Mouse (Mus musculus): ENCODE measurements around the gene Arrb2.
"Not testable (repeated sequence)": the region's sequence is repeated elsewhere in the genome, so short reads cannot be mapped to it uniquely, and the experiment has no call there.

The Arrb2 gene

DNA sequence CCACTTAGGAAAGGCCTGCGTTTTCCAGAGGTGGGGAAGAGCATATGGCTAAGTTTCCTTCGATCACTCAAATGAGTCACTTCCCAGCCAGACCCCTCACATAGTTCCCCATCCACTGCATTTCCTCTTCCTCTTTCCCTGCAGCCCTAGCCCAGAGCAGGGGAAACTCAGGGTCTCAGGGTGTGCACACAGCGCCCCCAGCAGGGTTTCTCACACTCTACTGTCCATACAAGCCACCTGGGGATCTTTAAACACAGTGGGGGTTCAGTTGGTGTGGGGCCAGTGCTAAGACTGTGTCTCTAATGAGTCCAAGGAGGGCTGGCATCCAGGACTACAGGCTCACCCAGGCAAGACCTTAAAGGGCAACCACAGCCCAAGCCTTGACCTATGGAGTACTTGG is 14.3 kb downstream of the Arrb2 start:
- no peak for DNase-seq

- DNase-seq: no peak
These were observed 14.9 kb downstream of the Arrb2 start for GRCm38 (mm10) chr11:70447373-70447772.

DNA sequence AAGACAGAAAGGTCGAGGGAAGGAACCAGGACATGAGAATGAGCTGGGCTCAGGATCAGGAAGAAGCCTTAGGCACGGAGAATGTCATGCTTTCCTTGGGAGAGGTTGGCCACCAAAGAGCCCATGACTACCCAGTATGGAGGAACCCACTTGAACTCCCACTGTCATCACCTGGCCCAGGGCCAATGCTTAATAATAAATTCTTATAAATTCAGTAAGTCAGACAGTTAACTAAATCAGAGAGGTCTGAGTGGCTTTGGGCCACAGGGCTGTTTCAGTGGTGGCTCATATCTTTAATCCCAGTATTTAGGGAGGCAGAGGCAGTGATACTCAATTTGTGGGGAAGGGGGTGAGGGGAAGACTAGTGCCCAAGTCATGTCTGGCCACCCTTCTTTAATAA is 18.5 kb downstream of the Arrb2 start:
- peak; percentile 66 for DNase-seq

GRCm38 (mm10) chr11:70451797-70452498 is 19.5 kb downstream of the Arrb2 start, which contains the start of gene Med11:
Med11 (plus strand) TSS chr11:70451919.
- peak; percentile 98 for DNase-seq

DNA sequence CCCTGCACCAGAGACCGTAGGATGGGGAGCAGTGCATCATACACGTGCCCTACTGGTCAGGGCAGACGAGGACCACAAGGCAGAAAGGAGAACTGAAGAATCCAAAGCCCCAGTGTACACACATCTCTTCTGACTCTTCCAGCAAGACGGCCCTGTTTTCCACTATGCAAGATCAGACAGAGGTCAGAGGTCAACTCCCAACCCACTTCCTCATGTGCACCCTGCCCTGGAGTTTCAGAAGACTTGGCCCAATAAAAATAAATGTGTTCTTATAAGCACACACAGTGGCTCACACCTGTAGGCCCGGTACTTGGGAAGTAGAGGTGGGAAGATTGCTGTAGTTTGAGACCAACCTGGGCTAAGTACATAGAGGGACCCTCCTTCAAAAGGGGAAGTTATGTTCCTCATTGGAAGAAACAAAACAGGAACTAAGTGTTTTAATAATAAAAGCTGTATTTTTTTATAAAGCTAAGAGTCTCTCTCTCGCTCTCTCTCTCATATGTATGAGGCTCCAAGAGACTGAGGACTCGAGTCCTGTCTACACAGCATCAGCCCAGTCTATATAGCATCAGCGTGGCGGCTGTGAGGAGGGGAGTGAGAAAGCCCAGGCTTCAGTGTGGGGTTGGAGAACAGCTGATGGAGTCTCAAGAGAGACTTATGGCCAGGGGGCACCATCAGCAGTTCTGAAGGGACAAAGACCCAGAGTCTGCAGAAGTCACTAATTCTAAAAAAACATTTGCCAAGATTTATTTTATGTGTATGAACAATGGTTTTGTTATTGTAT is 21.0 kb downstream of the Arrb2 start:
- peak; percentile 36 for DNase-seq

DNA sequence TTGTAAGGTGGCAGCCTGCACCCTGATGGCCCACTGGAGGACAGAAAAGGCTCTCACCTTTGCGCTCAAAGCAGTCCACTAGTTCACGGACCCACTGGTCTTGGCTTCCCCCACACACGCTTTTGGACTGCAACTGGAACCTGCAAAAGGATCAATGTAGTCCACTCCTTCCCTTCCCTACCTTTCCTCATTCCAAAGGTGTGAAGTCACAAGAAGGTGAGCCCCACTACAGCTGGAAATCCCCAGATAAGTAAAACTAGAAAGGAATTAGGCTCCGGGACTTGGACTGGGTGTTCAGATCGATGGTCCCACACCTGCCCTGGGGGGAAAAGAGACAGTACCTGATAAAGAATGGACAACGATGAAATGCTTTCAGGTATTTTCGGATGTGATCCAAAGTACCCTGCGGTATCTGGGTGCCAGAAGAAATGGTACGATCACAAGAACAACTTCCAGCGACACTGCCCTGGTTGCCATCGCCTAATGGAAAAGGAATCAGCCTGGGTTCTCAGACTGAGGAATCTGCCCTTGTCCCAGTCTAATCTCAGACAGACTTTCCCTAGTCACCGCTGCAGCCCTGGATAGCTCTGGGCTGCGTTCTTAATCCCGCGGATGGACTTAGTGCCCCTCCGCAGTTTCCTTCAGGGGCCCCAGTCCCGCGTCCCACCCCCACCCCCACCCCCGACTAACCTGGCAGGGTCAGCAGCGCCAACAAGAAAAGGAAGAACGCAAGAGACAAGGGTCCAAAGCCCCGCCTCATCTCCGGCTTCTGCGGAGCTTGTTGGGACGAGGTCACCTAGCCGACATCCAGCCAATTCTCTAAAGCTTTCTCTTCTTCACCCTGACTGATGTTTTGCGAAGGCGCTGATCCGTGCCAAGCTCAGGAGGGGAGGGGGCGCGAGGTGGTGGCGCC is 26.5 kb downstream of the Arrb2 start, which contains the start of gene Zmynd15:
Gene Zmynd15, plus strand, starts transcription at position 746 of the 913 bp plus-strand sequence.
- no peak for DNase-seq

DNA sequence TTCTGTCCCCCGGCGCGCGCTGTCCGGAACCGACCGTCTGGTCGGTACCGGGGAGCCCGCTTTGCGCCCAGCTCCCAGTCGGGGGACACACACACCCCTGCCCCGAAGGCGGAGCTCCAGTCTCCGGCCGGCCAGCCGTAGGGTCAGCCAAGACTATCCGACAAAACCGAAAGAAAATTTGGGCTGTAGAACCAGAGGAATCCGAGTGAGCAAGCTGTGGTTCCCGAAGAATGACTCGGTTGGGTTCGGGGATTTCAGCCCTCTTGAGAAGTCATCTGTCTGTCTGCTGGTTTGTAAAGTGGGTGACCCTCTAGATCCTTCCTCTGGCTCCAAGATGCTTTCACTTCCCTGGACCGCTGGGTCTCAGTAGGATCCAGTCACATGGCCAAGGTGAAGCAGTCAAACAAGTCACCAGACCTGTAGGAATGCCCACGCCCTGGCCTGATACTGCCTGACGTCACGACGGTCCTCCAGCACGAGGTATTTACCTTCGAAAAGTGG is 27.2 kb downstream of the Arrb2 start, which contains the start of gene Cxcl16:
Gene Cxcl16, minus strand, starts transcription at position 384 of the 501 bp plus-strand sequence.
- no peak for DNase-seq

DNA sequence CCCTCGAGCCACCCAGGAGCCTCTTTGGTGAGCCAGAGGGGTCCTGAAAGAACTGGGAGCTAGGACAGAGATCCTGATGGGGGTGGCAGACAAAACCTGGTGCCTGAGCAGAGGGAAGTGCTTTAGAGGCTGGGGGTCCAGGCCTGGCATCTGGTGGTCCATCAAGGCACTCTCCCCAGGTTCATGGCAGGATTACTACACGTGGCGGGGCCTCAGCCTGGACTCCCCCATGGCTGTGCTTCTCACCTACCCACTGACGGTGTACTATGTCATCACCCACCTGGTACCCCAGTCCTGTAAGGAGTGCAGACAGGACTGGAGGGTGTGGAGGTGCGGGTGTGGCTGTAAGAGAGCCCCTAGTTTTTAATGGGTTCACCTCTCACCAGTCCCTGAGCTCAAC is 31.5 kb downstream of the Arrb2 start:
- no peak for DNase-seq

DNA sequence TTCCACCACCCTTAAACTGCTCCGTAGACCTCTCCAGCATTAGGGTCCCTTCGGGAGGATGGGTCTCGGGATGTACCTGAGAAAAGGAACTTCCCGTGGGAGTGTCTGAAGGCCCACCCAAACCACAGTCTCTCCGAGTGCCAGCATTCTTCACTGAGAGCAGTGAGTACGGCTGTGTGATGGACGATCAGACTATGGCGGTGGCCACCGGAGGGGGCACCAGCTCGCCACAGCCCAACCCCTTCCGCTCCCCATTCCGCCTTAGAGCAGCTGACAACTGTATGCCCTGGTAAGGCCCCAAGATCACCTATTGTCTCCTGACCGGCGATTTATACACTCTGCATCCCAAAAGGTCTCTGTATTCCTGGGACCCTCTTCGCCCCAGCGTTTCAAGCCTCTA is 32.8 kb downstream of the Arrb2 start:
- DNase-seq: no peak

DNA sequence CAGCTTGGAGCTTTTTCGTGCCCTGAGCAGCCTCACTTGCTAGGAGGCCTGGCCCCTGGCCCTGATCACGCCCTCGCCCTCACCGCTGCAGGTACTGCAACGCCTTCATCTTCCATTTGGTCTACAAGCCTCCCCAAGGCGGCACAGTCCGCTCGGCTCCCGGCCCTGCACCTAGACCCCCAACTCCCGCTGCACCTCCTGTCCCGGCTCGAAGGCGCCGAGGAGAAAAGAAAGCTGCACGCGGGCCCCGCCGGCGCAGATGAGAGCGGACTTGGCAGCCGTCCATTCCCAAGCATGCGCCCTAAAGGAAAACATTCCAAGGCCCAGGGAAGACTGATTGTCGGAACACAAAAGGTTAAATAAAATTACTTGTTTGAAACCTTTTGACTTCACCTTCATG is 33.4 kb downstream of the Arrb2 start:
- DNase-seq: no peak

- no peak for DNase-seq
These were observed 35.6 kb downstream of the Arrb2 start for GRCm38 (mm10) chr11:70467902-70468619.

- no peak for DNase-seq
These were observed 37.3 kb downstream of the Arrb2 start for GRCm38 (mm10) chr11:70469764-70470163.

DNA sequence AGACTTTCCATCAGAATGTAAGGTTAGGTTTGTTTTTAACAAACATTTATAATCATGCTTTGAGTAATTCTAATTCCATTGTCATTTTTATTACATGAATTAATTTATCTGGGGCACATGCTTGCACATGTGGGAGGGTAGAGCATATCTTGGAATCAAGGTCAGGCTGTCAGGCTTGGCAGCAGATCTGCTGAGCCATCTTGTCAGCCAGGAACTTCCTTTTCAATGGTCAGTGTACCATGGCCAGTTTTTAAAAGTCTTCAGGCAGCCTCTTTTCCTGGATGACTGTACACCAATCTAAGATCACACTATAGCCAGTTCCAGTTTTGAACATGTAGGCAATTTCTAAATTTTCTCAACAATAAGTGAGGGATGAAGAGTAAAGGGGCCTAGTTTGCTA is 40.3 kb downstream of the Arrb2 start:
- DNase-seq: no peak

- not testable (repeated sequence) for DNase-seq
These were observed 40.9 kb downstream of the Arrb2 start for GRCm38 (mm10) chr11:70473291-70473690.

GRCm38 (mm10) chr11:70474872-70475534 is 42.6 kb downstream of the Arrb2 start:
- no peak for DNase-seq

DNA sequence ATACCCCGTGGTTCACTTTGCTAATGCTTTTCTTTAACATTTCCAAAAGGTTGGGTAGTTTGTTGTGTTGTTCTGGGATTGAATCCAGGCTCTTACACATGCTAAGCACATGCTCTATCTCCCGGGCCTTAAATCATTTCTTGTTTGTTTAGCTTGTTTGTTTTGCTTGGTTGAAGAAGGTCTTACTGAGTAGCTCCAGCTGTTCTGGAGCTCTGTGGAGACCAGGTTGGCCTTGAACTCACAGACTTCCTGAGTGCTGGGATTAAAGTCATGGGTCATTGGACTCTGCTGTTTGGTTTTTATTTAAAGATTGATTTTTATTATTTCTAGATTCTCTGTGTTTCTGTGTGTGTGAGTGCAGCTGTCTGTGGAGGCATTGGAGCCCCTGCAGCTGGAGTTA is 53.1 kb downstream of the Arrb2 start:
- no peak for DNase-seq

DNA sequence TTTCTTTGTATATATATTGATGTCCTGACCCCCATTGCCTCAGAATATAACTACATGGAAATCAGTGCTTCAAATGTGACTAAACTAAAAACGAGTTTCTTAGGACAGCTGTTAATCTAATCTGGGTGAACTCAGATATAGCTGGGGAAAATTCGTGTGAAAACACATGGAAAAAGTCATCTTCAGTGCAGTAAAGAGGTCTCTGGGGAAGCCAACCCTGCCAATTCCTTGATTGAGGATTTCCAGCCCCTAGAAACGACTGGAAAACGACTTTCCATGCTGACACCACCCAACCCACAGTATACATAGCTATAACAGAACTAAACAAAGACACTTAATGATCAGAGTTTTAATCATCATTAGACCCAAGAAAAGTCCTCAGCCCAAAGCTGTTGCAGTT is 55.4 kb downstream of the Arrb2 start:
- DNase-seq: no peak

DNA sequence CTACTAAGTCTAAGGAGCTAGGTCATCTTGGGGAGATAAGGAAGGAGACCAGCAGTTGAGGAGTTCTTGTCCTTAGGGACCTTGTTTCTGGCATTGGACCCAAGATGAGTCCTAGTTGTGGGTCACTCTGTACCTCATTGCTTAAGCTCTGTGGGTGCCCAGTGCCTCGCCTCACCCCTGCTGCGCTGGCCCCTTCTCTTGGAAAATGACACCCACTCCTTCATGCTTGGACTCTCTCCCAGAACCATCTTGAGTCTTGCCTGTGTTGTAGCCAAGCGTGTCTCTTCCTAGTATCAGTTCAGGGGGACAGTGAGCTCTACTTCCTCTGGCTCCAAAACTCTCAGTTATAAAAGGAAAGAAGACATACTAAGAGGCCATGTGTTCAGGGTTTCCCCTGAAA is 56.7 kb downstream of the Arrb2 start:
- DNase-seq: no peak

DNA sequence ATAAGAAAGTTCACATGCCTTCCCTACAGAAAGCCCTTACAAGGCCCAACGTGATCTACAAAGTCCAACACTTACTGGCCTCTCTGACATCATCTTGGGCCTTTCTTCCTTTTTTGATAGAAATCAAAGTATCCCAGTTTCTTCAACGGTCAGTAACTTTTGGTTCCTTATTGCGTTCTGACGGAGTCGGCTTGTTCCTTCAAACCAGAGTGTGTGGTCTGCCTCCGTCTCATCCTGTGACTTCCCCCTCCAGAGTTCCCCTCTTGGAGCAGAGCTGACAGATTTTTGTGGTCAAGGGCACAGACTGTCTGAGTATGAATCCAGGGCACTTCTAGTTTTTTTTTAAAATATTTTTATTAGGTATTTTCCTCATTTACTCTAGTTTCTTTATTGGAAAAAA is 57.2 kb downstream of the Arrb2 start:
- DNase-seq: no peak
